Mouse (Mus musculus): ENCODE measurements around the gene Hmcn2. TPM values are rescaled to one million over a fixed set of nuclear protein-coding genes. Genes with fewer than 3 reads are reported as not detected.
A peak's percentile ranks its signal among the peaks of the same experiment; 100 is the strongest.

The Hmcn2 gene
- total RNA-seq, 2 experiments from 2014 or later, result 0.85 TPM; not detected in 1

DNA sequence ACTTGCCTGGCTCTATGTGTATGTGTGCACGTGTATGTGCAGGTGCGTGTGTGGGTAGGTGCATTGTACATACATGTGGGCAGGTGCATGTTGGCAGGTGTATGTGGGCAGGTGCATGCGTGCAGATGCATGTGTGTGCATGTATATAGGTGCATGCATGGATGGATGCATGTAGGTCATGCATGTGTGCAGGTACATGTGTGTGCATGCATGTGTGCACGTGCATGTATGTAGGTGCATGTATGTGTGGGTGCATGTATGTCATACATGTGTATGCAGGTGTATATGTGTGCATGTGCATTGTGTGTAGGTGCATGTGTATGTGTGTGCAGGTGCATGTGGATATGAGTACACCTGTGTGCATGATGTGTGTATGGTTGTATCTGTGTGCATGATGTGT is 135.7 kb downstream of the Hmcn2 start:
- no peak for ATAC-seq (replicated peaks; ENCODE audit: low FRiP score, low TSS enrichment, poor library complexity, severe bottlenecking)

GRCm38 (mm10) chr2:31450661-31451060 is 136.4 kb downstream of the Hmcn2 start:
- no peak for ATAC-seq (replicated peaks; ENCODE audit: low FRiP score, low TSS enrichment, poor library complexity, severe bottlenecking)

DNA sequence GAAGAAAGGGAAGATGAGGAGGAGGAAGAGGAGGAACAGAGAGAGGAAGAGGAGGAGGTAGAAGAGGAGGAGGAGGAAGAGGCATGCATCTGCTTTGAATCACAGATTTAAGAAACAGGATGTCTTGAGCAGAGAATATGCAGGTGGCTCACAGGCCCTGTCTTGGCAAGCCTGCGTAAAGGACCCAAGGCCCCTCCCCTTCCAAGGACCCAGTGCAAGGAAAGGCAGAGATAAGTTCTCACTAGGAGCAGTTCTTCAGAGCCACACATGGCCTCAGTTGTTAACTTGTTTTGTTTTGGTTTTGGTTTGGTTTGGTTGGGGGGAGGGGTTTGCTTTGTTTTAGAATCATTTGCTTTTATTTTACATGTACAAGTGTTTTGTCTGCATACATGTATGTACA is 137.3 kb downstream of the Hmcn2 start:
- ATAC-seq (replicated peaks; ENCODE audit: low FRiP score, low TSS enrichment, poor library complexity, severe bottlenecking), result 0 out of 2 replicates have a peak, but pooled peaks have one; percentile 29

DNA sequence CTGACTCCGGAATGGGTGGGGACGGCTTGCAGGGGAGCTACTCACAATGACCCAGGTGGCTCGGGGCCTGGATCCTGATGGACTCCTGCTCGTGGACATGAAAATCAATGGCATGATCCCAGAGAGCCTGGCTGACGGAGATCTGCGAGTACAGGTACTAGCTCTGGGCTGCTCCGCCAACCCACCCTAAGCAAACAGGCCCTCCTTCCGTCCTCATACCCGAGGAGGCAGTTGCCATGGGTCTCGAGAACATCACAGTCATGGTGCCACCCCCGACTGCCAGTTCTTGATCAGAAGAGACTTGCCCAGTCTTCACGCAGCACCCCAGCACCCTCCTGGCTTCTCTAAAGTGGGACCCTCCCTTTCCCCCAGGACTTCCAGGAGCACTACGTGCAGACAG is 138.8 kb downstream of the Hmcn2 start:
- ATAC-seq (replicated peaks; ENCODE audit: low FRiP score, low TSS enrichment, poor library complexity, severe bottlenecking), result no peak

DNA sequence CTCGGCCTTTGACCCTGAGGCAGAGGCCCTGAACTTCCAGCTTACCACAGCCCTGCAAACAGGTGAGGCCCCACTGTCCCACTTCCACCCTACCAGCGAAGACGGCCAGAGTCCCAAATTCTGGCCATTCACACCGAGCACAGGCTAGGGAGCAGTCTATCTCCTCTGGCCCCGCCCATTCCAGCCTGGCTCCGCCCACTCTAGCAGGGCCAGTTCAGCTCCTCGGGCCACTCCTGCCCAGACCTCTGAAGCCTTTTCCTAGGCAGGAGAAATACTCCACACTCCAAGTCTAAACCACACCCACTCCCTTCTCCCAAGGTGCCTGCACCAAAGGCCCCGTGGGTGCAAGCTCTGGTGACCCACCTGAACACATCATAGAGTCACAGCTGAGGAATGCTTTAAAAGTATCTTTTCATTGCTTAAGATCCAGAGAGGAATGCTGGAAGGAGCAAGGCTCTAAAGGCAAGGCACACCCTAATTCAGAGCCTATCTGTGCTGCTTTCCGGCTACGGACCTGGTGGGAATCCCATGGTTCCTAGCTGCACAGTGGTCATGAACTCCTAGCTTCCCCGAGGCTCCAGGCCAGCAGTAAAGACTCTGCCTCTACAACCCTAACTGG is 139.5 kb downstream of the Hmcn2 start:
- ATAC-seq (replicated peaks; ENCODE audit: low FRiP score, low TSS enrichment, poor library complexity, severe bottlenecking), result no peak

GRCm38 (mm10) chr2:31454280-31454679 is 140.1 kb downstream of the Hmcn2 start:
- ATAC-seq (replicated peaks; ENCODE audit: low FRiP score, low TSS enrichment, poor library complexity, severe bottlenecking), result no peak

DNA sequence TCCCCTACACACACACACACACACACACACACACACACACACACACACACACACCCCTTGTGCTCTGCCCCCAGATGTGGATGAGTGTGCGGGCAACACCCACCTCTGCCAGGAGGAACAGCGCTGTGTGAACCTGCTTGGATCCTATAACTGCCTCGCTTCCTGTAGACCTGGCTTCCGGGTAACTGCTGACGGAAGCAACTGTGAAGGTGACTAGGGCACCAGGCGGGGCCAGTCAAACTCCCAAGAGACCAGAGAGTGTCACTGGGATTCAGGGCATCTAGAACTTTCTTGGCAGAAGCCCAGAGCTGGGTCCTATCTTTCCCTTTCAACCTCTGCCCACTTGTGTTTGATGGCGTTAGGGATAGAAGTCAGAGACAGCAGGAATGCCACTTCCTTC is 141.2 kb downstream of the Hmcn2 start:
- no peak for ATAC-seq (replicated peaks; ENCODE audit: low FRiP score, low TSS enrichment, poor library complexity, severe bottlenecking)

GRCm38 (mm10) chr2:31458460-31458859 is 144.2 kb downstream of the Hmcn2 start:
- no peak for ATAC-seq (replicated peaks; ENCODE audit: low FRiP score, low TSS enrichment, poor library complexity, severe bottlenecking)

DNA sequence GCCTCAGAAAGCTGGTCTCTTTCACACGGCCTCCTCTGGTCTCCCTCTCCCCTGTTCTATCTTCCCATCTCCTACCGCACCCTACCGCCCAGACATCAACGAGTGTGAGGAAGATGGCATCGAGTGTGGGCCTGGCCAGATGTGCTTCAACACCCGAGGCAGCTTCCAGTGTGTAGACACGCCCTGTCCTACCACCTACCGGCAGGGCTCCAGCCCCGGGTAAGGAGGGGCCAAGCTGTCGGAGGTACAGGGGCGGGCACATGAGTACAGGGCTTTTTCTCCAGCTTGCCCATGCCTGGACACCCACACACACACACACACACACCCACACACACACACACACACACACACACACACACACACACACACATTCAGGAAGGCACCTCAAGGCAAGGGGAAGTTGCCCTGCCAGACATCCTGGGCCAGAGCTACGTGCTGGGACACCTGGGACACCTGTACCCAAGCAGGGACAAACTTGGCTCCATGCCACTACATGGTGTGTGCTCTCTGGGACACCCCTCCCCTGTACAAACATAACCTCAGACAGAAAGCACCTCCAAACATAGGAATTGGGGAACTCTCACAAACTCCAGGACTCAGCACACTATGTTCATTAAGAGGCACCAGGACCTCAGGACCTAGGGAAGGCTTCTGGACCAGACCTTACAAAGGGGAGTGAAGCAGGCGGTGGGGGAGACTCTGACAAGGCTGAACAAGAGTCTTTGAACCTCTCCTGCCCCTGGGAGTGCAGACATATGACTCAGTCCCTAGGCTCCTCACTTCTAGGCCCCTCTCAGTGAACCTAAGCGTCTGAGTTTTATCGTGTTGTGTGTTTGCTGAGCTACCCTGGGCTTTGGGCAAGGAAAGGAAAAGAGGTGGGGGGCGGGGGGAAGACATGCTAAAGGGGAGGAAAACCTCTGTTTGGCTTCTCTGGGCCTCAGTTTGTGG is 145.0 kb downstream of the Hmcn2 start:
- ATAC-seq (replicated peaks; ENCODE audit: low FRiP score, low TSS enrichment, poor library complexity, severe bottlenecking), result peak; percentile 58; the same call in 1 of the 2 replicates

- peak; percentile 77 for ATAC-seq (replicated peaks; ENCODE audit: low FRiP score, low TSS enrichment, poor library complexity, severe bottlenecking)
These were observed 145.9 kb downstream of the Hmcn2 start for GRCm38 (mm10) chr2:31460025-31460571.

DNA sequence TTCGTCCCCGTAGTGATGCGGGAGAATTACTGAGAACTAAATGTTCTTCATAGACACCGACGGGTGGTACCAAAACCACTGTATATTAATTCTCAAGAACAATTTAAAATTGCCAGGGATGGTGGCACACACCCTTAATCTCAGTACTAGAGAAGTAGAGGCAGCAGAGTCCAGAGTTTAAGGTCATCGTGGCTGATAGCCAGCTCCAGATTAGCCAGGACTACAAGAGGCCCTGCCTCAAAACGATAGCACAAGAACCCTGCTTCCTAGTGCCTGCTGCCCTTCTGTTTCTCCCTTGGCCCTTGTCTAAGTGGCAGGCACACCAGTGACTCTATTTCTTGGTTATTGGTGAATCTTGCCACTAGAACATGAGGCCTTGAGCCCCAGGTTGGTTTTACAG is 146.7 kb downstream of the Hmcn2 start:
- no peak for ATAC-seq (replicated peaks; ENCODE audit: low FRiP score, low TSS enrichment, poor library complexity, severe bottlenecking)

DNA sequence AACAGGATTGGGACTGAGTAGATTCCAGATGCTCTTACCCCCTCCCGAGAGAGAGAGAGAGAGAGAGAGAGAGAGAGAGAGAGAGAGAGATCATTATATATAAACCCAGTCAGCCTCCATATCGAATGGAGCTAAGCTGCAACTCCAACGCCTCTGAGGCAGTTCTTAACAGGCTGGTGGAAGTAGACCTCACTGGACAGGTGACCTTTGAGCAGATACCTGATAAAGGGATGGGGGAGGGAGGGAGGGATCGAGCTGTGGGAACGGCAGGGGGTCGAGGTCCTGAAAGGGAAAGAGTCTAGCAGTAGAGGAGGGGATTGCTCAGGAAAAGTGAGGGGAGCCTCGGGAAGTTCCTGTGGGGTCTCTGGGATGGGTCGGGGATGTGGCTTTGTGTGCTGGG is 147.8 kb downstream of the Hmcn2 start:
- ATAC-seq (replicated peaks; ENCODE audit: low FRiP score, low TSS enrichment, poor library complexity, severe bottlenecking), result no peak

GRCm38 (mm10) chr2:31463253-31463652 is 149.0 kb downstream of the Hmcn2 start:
- no peak for ATAC-seq (replicated peaks; ENCODE audit: low FRiP score, low TSS enrichment, poor library complexity, severe bottlenecking)

- no peak for ATAC-seq (replicated peaks; ENCODE audit: low FRiP score, low TSS enrichment, poor library complexity, severe bottlenecking)
These were observed 149.7 kb downstream of the Hmcn2 start for GRCm38 (mm10) chr2:31463696-31464528.

- ATAC-seq (replicated peaks; ENCODE audit: low FRiP score, low TSS enrichment, poor library complexity, severe bottlenecking), result no peak
These were observed 150.3 kb downstream of the Hmcn2 start for GRCm38 (mm10) chr2:31464529-31464910.

GRCm38 (mm10) chr2:31467457-31467856 is 153.2 kb downstream of the Hmcn2 start:
- no peak for ATAC-seq (replicated peaks; ENCODE audit: low FRiP score, low TSS enrichment, poor library complexity, severe bottlenecking)

DNA sequence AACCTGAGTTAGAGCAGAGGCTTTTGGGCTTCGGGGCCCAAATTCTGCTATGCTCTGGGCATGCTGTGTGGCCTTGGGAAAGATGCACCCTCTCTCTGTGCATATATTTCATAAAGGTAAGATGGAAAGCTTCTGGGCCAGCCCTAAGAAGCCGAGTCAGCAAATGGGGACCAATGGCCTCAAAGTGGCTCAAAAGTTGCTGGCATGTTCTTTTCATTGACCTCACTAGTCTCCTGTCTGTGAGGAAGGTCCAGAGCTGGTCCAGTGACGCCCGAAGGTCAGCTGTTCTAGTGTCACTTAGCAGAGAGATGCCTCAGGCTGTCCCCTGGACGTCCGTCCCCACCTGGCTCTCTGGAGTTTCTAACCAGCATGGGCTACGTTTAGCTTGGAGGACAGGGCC is 154.6 kb downstream of the Hmcn2 start:
- ATAC-seq (replicated peaks; ENCODE audit: low FRiP score, low TSS enrichment, poor library complexity, severe bottlenecking), result no peak

DNA sequence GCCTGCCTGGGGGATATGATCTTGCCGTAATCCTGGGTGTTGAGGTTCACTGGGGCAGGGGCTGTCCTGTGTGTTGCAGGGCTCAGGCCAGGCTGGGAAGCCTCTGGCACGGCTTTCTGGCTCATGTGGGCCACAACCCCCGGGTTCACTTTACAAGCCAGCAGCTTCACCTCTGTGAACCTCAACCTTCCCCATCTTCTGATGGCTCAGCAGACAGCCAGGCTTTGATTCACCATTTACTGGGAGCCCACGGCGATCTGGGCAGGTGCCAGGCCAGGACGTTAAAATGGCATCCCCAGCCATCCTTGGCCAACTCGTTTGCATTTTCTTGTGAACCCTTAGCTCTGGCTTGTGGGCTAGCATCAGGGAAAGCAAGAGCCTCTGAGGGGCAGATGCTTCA is 155.3 kb downstream of the Hmcn2 start:
- no peak for ATAC-seq (replicated peaks; ENCODE audit: low FRiP score, low TSS enrichment, poor library complexity, severe bottlenecking)

GRCm38 (mm10) chr2:31469931-31470682 is 155.9 kb downstream of the Hmcn2 start, which contains the start of gene Ass1:
Gene Ass1, plus strand, starts transcription at chr2:31470207.
- ATAC-seq (replicated peaks; ENCODE audit: low FRiP score, low TSS enrichment, poor library complexity, severe bottlenecking), result peak; percentile 81

Measured in megakaryocyte-erythroid progenitor cell, adult 5-6 weeks (primary cell).